Mouse (Mus musculus): ENCODE measurements around the gene Dab2ip.
A peak's percentile ranks its signal among the peaks of the same experiment; 100 is the strongest.

Dab2ip gene

DNA sequence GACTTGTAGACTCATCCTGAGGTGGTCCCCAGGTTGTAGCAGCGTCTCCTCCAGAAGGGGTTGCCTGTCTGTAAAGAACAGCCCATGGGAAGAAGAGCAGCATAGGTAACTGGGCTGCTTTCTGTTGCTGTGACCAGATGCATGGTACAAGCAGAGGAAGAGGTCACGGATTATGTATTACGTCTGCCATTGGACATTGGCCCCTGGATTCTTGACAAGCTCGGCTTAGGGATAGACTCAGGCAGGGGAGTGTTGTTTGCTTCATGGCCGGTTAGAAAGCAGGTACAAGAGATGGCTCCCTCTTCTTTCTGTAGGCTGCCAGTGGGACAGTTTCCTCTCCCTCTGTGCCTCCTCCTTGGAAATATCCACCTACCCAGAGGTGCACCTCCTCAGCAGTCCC is 130.5 kb downstream of the Dab2ip start:
- peak; percentile 74 for DNase-seq

DNA sequence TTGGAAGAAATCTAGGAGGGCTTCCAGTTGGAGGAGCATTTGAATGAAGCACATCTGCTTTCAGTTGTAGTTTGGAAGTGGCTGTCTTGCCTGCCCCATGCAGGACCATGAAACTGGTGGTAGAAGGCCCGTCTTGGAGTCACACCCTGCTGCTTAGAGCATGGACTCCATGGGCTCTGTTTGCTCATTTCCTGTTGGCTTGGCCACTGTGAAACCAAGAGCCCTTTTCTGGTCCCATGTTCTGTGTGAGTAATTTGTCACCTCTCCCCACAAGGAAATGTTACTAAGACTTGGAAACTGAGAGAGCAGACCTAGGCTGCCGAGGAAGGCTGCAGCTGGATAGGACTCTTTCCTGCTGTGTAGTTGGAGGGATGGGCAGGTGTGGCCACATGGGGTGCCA is 131.8 kb downstream of the Dab2ip start:
- DNase-seq = no peak

DNA sequence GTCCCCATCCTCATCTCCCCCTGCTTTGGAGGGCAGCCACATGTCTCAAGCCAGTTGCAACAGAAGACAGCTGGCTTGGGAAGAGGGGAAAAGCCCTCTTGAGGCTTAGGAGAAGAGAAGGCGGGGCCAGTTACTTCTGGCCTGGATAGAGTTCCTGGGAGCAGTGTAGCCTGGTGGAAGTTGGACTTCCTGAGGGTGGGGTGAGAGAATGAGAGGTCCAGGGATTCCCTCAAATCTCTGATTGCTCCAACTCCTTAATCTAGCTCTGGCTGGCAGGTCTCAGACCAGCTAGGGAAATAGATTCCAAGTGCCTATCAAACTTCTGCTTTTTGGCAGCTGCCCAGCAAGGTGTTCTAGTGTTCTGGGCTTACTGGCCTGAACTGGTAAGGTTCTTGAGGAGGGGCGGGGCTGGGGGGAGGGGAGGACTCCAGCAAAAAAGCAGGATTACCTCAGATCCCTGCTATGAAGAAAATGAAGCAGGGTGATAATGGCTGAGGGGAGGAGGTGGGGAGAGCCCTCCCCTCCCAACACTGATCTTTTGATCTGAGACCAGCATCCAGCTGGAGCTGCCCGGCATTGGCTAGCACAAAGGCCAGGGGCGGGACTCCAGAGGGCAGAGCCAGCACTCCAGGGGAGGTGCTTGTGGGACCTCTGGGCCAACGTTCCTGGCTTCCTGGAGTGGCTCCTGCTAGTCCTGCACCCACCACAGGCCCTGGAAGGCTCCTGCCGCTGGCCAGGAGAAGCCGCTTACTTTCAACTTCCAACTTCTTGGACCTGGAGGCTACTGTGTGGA is 133.4 kb downstream of the Dab2ip start:
- peak; percentile 95 for DNase-seq

DNA sequence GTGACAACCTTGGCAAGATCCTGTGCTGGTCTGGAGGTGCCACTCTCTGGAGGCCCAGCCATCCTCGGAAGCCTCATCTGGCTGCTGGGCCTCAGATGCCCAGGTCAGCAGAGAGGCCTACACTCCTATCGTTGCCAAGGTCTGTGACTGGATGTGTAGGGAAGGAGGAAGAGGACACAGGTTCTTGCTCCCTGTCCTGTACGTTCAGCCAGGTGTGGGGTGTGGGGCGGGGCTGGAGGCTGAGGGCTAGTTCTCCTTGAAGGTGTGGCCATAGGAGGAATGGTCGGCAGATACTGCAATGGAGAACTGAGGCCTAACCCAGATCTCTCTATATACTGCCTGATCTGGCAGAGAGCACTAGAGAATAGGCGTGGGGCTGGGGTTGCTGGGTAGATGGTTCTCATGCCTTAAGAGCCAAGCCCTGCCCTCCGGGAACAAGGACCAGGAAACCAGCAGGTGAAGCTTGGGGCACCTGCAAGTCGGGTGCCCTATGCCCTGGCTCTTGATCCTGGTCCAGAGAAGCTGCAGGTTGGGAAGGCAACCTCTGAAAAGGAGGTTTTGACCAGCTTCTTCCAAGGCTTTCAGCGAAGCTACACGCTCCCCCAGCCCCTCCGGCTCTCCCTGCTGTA is 134.3 kb downstream of the Dab2ip start:
- DNase-seq = peak; percentile 65

DNA sequence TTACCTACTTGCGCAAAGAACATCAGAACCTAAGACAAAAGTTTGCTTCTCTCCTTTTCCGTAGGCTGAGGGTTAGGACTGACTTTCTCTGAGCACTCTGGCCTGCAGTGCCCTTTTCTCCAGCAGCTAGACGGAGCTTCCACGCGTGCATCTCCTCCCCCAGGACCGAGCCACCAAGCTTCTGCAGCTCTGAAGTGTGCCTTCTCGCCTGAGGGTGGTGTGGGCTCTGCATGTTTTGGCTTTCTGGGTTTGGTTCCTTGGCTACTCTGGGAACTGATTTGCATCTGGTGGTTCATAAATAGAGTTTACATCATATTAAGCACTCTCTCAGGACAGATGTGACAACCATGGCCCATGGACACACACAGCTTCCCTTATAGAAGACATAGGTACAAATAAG is 135.0 kb downstream of the Dab2ip start:
- DNase-seq = no peak

DNA sequence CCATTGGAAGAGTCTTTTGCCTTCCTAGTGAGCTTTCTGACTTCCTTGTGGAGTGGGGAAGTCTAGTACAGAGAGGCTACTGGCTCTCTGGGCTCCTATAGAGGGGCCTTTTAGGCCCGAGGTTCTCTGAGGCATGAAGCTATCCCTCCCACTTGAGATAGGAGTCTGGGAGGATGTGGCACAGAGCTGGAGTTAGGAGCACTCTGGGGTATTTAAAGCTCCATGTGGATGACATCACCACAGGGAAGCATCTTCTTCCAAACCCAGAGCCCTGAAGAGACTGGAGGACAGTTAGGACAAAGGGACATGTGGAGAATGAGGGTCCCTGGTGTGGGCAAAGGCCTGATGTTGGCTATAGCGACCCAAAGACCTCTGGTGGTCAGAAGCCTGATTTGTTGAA is 136.0 kb downstream of the Dab2ip start:
- no peak for DNase-seq

DNA sequence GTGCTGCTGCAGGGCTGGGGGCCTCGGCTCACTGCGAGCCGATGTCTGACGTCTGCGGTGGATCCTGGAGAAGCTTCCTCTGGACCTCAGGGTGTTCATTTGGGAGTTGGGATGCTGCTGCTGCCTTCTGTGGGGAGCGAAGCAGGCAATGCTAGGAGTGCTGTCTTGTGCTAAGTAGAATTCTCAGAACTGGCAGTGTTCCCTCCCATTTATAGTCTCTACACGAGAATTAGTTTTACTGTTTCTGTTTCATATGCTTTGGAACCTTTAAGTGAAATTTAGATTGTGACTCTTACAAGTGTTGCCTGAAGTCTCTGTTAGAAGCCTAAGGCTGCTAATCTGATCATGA is 138.1 kb downstream of the Dab2ip start:
- DNase-seq = no peak

DNA sequence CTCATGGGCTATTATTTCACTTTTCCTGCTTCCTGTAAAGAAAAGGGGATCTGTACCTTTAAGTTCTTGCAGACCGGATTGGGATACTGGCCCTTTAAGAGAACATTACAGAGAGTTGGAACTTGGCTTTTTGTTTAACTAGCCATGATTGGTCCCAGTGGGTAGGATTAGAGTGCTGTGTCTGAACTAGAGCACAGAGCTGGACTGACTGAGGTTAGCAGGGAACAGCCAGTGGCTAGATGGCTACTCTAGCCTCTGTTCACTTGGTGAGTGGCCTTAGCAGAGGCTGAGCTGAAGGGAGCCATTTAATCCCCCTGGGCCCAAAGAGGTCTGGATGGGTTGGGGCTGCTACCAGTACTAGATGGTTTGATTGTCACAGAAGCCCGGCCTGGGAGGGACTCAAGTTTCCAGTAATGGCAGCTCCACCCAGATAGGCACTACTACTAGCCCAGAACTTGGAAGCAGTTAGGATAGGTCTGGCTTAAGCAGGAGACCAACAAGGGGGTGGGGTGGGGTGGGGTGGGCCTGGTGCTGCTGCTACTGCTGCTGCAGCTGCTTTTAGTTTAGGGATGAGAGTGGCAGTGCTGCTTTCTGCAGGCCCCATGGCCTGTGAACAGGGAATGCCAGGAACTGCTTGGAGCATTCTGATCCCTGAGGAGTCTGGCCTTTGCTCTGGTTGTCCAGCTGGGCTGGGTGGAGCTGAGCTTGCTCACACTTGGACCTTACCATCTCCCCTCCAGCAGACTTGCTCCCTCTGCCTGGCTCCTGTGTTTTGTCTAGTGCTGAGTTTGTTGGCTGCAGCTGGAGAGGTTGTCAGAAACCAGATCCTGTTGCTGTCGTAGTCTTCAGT is 138.7 kb downstream of the Dab2ip start:
- DNase-seq = peak; percentile 75

DNA sequence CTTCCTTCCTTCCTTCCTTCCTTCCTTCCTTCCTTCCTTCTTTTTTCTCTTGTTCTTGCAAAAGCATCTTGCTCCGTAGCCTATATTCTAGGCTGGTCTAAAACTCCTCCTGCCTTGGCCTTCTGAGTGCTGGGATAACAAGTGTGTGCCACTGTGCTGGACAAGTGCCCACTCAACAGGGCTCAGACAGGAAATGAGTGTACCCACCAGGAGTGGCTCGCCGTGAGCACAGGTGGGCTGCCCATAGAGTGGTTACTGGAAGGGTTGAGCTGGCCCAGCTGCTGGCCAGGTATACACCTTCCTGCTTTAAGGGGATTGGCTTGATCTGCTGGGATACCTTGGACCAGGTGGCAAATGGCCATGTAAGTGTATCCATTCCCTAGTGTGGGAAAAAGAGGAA is 139.7 kb downstream of the Dab2ip start:
- DNase-seq = no peak

DNA sequence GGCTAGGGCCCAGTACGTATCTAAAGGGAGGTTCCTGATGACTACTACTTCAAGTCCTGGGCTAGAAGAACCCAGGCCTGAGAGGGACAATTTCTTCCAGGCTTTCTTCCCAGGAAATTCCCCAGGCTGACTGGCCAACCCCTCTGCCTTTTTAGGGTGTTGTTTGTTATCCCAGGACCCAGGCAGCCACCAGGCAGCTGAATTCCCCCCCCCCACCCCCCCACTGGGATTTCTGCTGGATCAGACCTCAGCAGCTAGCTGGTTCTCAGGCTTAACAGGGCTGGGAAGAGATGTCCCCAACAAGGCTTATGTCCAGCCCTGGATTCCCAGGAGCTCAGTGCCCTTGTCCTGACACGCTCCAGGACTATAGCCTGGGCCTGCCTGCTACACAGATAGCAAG is 142.9 kb downstream of the Dab2ip start:
- no peak for DNase-seq

DNA sequence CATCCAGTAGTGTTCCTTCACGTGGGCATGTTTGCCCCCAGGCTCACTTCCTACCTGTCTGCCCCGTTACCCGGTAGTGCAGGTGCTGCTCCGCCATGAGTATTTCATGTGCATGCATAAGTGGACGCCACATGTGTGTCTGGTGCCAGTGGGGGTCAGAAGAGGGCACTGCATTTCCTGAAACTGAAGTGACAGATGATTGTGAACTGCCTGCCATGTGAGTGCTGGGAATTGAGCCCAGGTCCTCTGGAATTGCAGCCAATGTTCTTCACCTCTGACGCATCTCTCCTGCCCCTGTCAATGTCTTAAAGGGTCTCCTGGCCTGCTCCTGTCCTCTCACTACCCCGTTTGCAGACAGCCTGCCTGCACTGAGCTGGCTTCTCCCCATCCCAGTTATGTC is 143.9 kb downstream of the Dab2ip start:
- no peak for DNase-seq

DNA sequence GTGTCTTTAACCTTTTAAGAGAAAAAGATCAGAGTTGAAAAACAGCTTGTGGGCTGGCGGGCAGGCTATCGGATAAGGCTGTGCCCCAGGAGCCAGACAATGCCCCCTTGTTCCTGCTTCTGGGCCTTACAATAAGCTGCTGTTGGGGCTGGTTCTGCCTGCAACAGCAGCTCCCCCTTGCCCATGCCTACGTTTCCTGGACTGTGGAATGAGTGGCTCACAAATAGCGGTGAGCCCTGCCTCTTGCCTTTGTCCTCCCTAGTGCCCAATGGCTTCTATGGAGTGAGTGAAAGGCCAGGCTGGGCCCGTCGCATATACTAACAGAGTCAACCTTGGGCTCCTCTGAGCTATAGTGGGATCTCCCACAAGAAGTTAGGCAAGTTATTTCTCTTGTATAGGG is 144.5 kb downstream of the Dab2ip start:
- DNase-seq = no peak

DNA sequence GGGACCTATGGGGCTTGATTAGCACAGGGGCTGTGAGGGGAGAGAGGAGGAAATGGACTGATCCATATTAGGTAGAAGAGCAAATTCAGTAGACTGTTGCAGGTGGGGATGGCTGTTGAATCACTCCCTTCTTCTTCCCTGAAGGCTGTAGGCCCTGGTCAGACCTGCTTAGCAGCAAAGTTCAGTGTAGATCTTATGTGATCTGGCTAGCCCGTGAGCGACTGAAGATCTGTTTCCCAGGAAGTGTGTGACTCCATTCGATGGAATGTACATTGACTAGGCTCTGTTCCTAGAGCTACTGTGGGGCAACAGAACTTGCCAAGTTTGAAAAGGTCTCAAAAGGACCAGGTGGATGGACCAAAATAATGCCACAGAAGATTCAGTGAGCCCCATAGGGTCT is 145.2 kb downstream of the Dab2ip start:
- DNase-seq = no peak

DNA sequence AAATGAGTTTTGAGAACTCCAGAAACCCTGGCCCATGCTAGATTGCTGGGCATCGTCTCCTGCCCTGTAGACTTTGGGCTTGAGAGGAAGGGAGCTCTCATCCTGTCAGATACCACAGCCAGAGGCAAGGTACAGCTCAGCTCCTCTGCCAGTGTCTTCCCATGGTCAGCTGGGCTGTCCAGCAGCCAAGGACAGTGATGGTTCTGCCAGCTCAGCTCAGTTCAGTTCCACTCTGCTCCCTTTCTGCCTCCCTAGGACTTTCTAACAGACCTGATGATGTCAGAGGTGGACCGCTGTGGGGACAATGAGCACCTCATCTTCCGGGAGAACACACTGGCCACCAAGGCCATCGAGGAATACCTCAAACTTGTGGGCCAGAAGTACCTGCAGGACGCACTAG is 154.5 kb downstream of the Dab2ip start:
- DNase-seq = no peak

DNA sequence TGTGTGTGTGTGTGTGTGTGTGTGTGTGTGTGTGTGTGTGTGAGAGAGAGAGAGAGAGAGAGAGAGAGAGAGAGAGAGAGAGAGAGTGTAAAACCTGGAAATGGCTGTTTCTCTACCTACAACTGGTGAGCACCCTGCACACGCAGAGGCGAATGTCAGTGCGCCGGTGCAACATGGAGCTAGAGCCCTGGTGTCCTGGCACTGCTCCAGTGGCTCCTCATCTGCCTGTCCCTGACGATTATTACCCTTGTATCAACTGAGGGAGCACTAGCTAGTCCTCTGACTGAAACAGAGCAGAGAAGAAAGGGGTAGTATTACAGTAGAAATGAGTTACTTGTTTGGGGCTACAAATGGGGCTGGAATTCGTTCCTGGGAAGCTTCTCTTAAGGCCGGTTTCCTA is 155.4 kb downstream of the Dab2ip start:
- DNase-seq = no peak

DNA sequence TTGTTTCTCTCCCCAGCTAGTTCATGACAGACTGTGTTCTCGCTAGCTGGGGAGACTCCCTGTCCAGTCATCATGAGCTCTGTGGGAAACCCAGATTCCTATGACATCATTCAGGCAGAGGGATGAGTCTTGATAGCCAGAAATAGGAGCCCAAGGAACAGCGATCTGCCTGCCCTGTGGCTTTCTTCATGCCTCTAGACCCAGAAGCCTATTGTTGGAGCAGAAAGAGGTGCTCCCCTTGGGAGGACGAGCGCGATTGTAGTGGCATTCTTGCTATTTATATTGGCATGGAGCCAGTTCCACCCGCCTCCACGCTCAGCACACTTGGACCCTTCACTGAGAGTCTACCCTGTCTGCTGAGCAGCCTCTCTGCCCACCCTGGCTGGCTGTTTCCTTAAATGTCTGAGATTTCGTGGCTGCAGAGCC is 156.7 kb downstream of the Dab2ip start:
- DNase-seq = no peak

DNA sequence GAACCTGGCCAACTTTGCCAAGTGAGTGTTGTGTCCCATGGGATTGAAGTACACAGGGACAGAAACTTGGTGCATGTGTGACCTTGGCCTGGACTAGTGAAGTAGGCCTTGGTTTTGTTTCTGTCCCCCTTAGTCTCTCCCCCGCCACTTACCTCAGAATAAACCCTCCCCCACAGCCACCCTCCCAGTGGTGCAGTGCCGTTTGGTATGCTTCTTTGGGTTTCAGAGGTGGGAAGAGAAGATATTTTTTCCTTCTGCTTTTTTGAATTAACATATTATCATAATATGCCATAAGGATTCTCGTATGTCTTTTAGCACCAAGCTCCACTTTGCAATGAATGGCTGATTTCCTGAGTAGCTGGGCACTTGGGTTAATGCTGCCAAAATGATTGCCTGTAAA is 157.4 kb downstream of the Dab2ip start:
- DNase-seq = no peak

DNA sequence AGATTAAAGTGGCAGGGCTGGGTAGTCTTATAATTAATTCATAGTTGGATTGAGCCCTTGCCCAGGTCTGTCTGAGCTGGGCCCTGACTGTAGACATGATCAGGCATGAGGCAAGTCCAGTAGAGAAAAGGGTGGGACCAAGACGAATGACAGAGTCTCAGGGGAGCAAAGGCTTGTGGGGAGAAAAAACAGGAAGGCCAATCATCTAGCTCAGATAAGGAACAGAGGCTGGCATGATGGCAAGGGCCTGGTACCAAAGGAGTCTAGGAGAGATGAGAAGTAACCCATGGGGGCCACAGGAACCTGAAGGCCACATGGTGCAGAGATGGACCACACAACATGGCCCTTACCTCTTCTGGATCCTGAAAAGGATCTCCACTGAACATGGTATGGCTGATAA is 158.1 kb downstream of the Dab2ip start:
- DNase-seq = no peak

DNA sequence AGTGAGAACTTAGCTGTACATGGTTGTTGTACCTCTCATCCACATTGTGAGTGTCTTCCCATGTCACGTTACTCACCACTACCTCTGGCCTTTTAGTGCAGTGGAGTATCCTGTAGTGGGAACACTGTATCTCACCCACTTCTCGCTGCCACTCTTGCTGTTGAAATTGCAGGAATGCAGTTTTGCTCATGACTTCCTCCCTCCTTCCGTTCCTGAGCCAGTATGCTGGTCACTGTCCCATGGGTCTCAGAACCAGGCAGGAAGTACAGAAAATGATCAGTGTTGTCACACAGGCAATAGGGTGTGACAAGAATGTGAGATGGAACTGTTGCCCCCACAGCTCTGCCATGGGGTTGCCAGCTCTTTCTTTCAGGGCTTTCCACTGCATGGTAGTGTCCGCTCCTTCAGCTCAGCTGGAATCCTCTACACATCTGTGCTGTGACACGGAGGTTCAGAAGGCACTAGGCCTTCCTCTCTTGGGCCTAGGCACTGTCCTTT is 160.0 kb downstream of the Dab2ip start:
- DNase-seq = no peak

DNA sequence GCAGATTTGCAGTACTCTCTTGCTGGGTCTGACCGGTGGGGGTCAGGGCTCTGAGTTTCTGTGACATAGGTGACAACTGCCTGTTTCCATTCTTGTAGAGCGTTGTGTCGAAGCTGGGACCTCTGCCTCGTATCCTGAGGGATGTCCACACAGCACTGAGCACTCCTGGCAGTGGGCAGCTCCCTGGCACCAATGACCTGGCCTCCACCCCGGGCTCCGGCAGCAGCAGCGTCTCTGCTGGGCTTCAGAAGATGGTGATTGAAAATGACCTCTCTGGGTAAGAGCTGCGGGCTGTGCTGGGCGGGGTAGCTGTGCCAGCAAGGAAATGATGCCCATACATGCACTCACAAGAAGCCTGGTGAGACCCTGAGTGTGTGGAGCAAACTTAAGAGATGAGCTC is 160.6 kb downstream of the Dab2ip start:
- no peak for DNase-seq

DNA sequence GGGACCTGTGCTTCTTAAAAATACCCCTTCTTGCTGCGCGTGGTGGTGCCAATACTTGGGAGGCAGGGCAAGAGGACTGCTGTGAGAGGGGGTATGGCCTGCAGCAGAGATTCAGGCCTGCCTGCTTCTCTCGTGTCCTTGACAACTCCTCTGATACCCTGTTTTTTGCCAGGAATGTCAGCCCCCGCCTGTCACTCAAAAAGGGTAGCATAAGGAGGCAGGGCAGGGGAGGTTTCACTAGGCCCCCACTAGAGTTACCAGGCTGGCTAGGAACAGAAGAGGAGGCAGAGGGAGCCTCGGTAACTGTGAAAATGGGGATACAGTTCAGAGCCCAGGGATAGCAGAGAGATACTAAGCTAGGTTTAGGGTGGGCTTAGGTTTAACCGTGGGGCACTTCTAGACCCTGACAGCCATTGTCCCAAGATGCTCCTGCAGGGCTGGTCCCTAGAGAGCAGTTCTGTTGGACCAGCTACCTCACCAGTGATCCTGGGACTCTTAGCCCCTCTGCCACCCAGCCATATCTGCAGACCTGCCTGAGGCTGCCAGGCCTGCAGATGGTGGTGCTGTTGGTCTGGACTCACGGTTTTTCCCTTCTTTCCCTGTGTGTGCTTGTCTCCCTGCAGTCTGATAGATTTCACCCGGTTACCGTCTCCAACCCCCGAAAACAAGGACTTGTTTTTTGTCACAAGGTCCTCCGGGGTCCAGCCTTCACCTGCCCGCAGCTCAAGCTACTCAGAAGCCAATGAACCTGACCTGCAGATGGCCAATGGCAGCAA is 161.4 kb downstream of the Dab2ip start:
- DNase-seq = no peak

DNA sequence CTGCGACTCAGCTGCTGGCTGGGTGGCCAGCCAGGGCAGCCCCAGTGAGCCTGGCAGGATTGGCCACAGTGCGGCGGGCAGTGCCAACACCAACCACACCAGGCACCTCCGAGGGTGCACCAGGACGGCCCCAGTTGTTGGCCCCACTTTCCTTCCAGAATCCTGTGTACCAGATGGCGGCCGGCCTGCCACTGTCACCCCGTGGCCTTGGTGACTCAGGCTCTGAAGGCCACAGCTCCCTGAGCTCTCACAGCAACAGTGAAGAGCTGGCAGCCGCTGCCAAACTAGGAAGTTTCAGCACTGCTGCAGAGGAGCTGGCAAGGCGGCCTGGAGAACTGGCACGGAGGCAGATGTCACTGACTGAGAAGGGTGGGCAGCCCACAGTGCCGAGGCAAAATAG is 162.0 kb downstream of the Dab2ip start:
- no peak for DNase-seq

DNA sequence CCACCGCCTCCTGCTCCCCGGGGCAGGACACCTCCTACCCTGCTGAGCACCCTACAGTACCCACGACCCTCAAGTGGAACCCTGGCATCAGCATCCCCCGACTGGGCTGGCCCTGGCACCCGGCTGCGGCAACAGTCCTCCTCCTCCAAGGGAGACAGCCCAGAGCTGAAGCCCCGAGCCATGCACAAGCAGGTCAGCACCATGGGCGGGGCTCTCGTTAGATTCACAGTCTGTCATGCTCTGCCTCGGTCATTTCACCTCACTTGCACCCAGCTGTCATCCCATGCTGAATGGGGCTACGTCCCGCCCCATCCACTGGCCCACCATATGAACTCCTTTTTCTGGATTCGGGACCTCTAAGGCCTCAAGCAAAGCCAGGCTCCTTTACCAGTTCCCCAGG is 162.5 kb downstream of the Dab2ip start:
- no peak for DNase-seq
